In genomic region chr10:117844782-117845596, GRCm38 (mm10) we compare ENCODE assay signal across 8 mouse cellular contexts. TPM values are rescaled to one million over a fixed set of nuclear protein-coding genes. Genes with fewer than 3 reads are reported as not detected.
DNase-seq lines count a peak whose midpoint lies in the region; ATAC-seq lines count a peak whose summit lies in the region.

No protein-coding gene starts in this region.

- DNase-seq in adipocyte (ENCODE audit: low spot score) = peak; percentile 67
- DNase-seq in embryo, embryonic 10.5 days (ENCODE audit: low spot score) = peak; percentile 71
- DNase-seq in gastrocnemius, postnatal 14 days = peak; percentile 76
- peak; percentile 55 to 57 for DNase-seq in left cerebral cortex, postnatal 36 days (ENCODE audit: low spot score in 2 of 2)
- DNase-seq in mesoderm, embryonic 11.5 days (ENCODE audit: low read depth, low spot score) = peak; percentile 55
- peak; percentile 50 for DNase-seq in right cerebral cortex, postnatal 25 days
- peak; percentile 50 for DNase-seq in urinary bladder, postnatal 25 days (ENCODE audit: low spot score)

- intact Hi-C loops in gastrocnemius, postnatal 14 days (cut with DNase I; ENCODE audit: low total_unique reads) = no loop called here
- intact Hi-C loops in left cerebral cortex, postnatal 36 days (cut with DNase I) = loop anchor here (2.0 to 10.0 kb wide), 4 partner anchors 52 to 267 kb away; partner anchors contain the start of gene Nup107

- peak; percentile 27 for ATAC-seq in inflammation-experienced regulatory T-cells, adult 6 months

RNA-seq across cellular contexts. Expression of gene Rap1b, which starts 0.8 kb away (rescaled TPM):
- 10 to 100 TPM; 29.5 to 36.0 TPM for total RNA-seq in gastrocnemius, postnatal 14 days (2021)
- polyA plus RNA-seq in inflammation-experienced regulatory T-cells, adult 6 months (2017; shearing (Covaris generic)) = 100 to 1,000 TPM in 1 of 3 experiments, 10 to 100 TPM in 2; 60.4 to 128 (median 82.5) TPM
- total RNA-seq in left cerebral cortex, postnatal 36 days (2021) = 10 to 100 TPM; 60.2 to 62.8 TPM

RNA-seq across cellular contexts. Expression of gene Nup107, which starts 52.5 kb away (rescaled TPM):
- total RNA-seq in gastrocnemius, postnatal 14 days (2021) = 1 to 10 TPM; 7.0 to 7.6 TPM
- polyA plus RNA-seq in inflammation-experienced regulatory T-cells, adult 6 months (2017; shearing (Covaris generic)) = 10 to 100 TPM; 48.5 to 73.1 (median 57.4) TPM
- 10 to 100 TPM; 12.8 to 15.5 TPM for total RNA-seq in left cerebral cortex, postnatal 36 days (2021)

Comparison
In these comparisons a context has a peak if more than half of its experiments do, and no peak if none do; other contexts are left out.
1. Peak in every context shown above with its lines: DNase-seq and ATAC-seq.